In genomic region chr6:51471179-51471505, GRCm38 (mm10) we compare ENCODE assay signal across 8 mouse cellular contexts. TPM values are rescaled to one million over a fixed set of nuclear protein-coding genes. Genes with fewer than 3 reads are reported as not detected.
DNase-seq lines count a peak whose midpoint lies in the region; ATAC-seq and TF ChIP-seq lines count a peak whose summit lies in the region.

No protein-coding gene starts in this region.

- H3K27me3 ChIP-seq in kidney, embryonic 15.5 days, result no peaks in the 10 kb centered on the region
- H3K27me3 ChIP-seq in hindbrain, postnatal 0 days (ENCODE audit: insufficient read depth, low read length), result no peaks in the 10 kb centered on the region
- no peaks in the 10 kb centered on the region for H3K27me3 ChIP-seq in midbrain, postnatal 0 days (ENCODE audit: insufficient read depth, low read length)

- DNase-seq in kidney, postnatal 25 days, result no peak
- DNase-seq in c-Kit-positive CD71-positive TER-119-positive erythroid progenitor cells, embryonic 14.5 days (ENCODE audit: low spot score), result peak; percentile 55
- DNase-seq in hindbrain, postnatal 0 days (ENCODE audit: low spot score), result no peak
- DNase-seq in midbrain, postnatal 0 days (ENCODE audit: low spot score), result no peak
- no peak for DNase-seq in urinary bladder, adult 18-20 months (ENCODE audit: low spot score in 2 of 2)
- DNase-seq in adrenal gland, postnatal 4 days (ENCODE audit: low spot score in 2 of 2), result no peak

- no peaks in the 10 kb centered on the region for H3K9me3 ChIP-seq in kidney, embryonic 15.5 days (replicated peaks)
- no peaks in the 10 kb centered on the region for H3K9me3 ChIP-seq in hindbrain, postnatal 0 days (ENCODE audit: low read length)
- no peaks in the 10 kb centered on the region for H3K9me3 ChIP-seq in midbrain, postnatal 0 days (ENCODE audit: low read length)

- H3K9ac ChIP-seq in kidney, embryonic 15.5 days, result peak overlapping the region; percentile 98
- H3K9ac ChIP-seq in hindbrain, postnatal 0 days (replicated peaks; ENCODE audit: low read length), result peak overlapping the region; percentile 100
- H3K9ac ChIP-seq in midbrain, postnatal 0 days (replicated peaks; ENCODE audit: low read length, poor library complexity, severe bottlenecking), result peak overlapping the region; percentile 94

- peak overlapping the region; percentile 84 for H3K4me3 ChIP-seq in kidney, embryonic 15.5 days (replicated peaks)
- H3K4me3 ChIP-seq in hindbrain, postnatal 0 days (ENCODE audit: low read length), result peak overlapping the region; percentile 100
- peak overlapping the region; percentile 96 for H3K4me3 ChIP-seq in midbrain, postnatal 0 days (ENCODE audit: low read depth, low read length)

- no peak for TF ChIP-seq CTCF in hindbrain, postnatal 0 days (IDR thresholded peaks at IDR 0.05; ENCODE audit: low read depth)
- TF ChIP-seq CTCF in midbrain, postnatal 0 days (IDR thresholded peaks at IDR 0.05), result no peak

- peak overlapping the region; percentile 100 for H3K27ac ChIP-seq in kidney, embryonic 15.5 days
- peak overlapping the region; percentile 100 for H3K27ac ChIP-seq in hindbrain, postnatal 0 days
- peak overlapping the region; percentile 98 for H3K27ac ChIP-seq in midbrain, postnatal 0 days (ENCODE audit: low read depth, low read length)

- ATAC-seq in kidney, embryonic 15.5 days (replicated peaks; ENCODE audit: low FRiP score), result no peak
- no peak; the same call in 1 of the 2 replicates for ATAC-seq in hindbrain, postnatal 0 days
- no peak for ATAC-seq in midbrain, postnatal 0 days (ENCODE audit: low FRiP score)
- ATAC-seq in megakaryocyte progenitor cell, adult 5-6 weeks (replicated peaks; ENCODE audit: poor library complexity), result no peak

- peaks cover 52% of the 10 kb centered on the region for H3K36me3 ChIP-seq in kidney, embryonic 15.5 days
- peaks cover 11% of the 10 kb centered on the region for H3K36me3 ChIP-seq in hindbrain, postnatal 0 days (ENCODE audit: insufficient read depth, low read length)
- no peaks in the 10 kb centered on the region; the same call in 1 of the 2 replicates for H3K36me3 ChIP-seq in midbrain, postnatal 0 days (ENCODE audit: insufficient read depth, low read length)

- H3K4me2 ChIP-seq in kidney, embryonic 15.5 days, result peak overlapping the region; percentile 65
- H3K4me2 ChIP-seq in hindbrain, postnatal 0 days (ENCODE audit: low read depth, low read length), result peak overlapping the region; percentile 61
- peak overlapping the region; percentile 47 for H3K4me2 ChIP-seq in midbrain, postnatal 0 days (ENCODE audit: low read depth, low read length, poor library complexity, severe bottlenecking)

- WGBS in kidney, embryonic 15.5 days, result 1% methylated on average over 10 of the region's 10 CpGs
- 0% methylated on average over 10 of the region's 10 CpGs for WGBS in hindbrain, postnatal 0 days
- 0% methylated on average over 10 of the region's 10 CpGs for WGBS in midbrain, postnatal 0 days

- peaks cover 26% of the 10 kb centered on the region for H3K4me1 ChIP-seq in kidney, embryonic 15.5 days
- peaks cover 12% of the 10 kb centered on the region for H3K4me1 ChIP-seq in hindbrain, postnatal 0 days (ENCODE audit: insufficient read depth, low read length)
- 0 out of 2 replicates have a peak, but pooled peaks cover 6% of the 10 kb centered on the region for H3K4me1 ChIP-seq in midbrain, postnatal 0 days (ENCODE audit: insufficient read depth, low read length)

RNA-seq across cellular contexts. Expression of gene Cbx3, which starts 1.0 kb away (rescaled TPM):
- polyA plus RNA-seq in kidney, embryonic 15.5 days (2015; fragmentation: Nextera tagmentation; extraction: Ambion mirVana), result 476 and 547 TPM in 2 replicates
- total RNA-seq in hindbrain, postnatal 0 days (2014; rRNA removed), result 82.1 and 87.9 TPM in 2 replicates
- 463 and 522 TPM in 2 replicates for polyA plus RNA-seq in hindbrain, postnatal 0 days (2015; fragmentation: Nextera tagmentation; extraction: Ambion mirVana)
- 129 and 138 TPM in 2 replicates for total RNA-seq in midbrain, postnatal 0 days (2014; rRNA removed)
- 485 and 535 TPM in 2 replicates for polyA plus RNA-seq in midbrain, postnatal 0 days (2015; fragmentation: Nextera tagmentation; extraction: Ambion mirVana)
- total RNA-seq in megakaryocyte progenitor cell, adult 5-6 weeks (2015), result 277 and 292 TPM in 2 replicates
- total RNA-seq in megakaryocyte progenitor cell, adult 5-6 weeks (2017), result 426 and 503 TPM in 2 replicates
- total RNA-seq in adrenal gland, postnatal 4 days (2021), result 100 to 1,000 TPM; 172 to 178 TPM

RNA-seq across cellular contexts. Expression of gene Hnrnpa2b1, which starts 1.4 kb away (rescaled TPM):
- polyA plus RNA-seq in kidney, embryonic 15.5 days (2015; fragmentation: Nextera tagmentation; extraction: Ambion mirVana), result 2,022 and 2,214 TPM in 2 replicates
- total RNA-seq in hindbrain, postnatal 0 days (2014; rRNA removed), result 143 and 192 TPM in 2 replicates
- polyA plus RNA-seq in hindbrain, postnatal 0 days (2015; fragmentation: Nextera tagmentation; extraction: Ambion mirVana), result 876 and 940 TPM in 2 replicates
- total RNA-seq in midbrain, postnatal 0 days (2014; rRNA removed), result 199 and 287 TPM in 2 replicates
- 659 and 746 TPM in 2 replicates for polyA plus RNA-seq in midbrain, postnatal 0 days (2015; fragmentation: Nextera tagmentation; extraction: Ambion mirVana)
- total RNA-seq in megakaryocyte progenitor cell, adult 5-6 weeks (2015), result 1,568 and 1,722 TPM in 2 replicates
- total RNA-seq in megakaryocyte progenitor cell, adult 5-6 weeks (2017), result 1,303 and 1,754 TPM in 2 replicates
- total RNA-seq in adrenal gland, postnatal 4 days (2021), result 100 to 1,000 TPM; 776 to 871 TPM

RNA-seq across cellular contexts. Expression of gene Nfe2l3, which starts 38.7 kb away (rescaled TPM):
- polyA plus RNA-seq in kidney, embryonic 15.5 days (2015; fragmentation: Nextera tagmentation; extraction: Ambion mirVana), result 1.9 and 2.2 TPM in 2 replicates
- total RNA-seq in hindbrain, postnatal 0 days (2014; rRNA removed), result 7.8 and 11.5 TPM in 2 replicates
- 5.2 and 5.3 TPM in 2 replicates for polyA plus RNA-seq in hindbrain, postnatal 0 days (2015; fragmentation: Nextera tagmentation; extraction: Ambion mirVana)
- total RNA-seq in midbrain, postnatal 0 days (2014; rRNA removed), result 12.6 and 12.7 TPM in 2 replicates
- polyA plus RNA-seq in midbrain, postnatal 0 days (2015; fragmentation: Nextera tagmentation; extraction: Ambion mirVana), result 7.3 and 8.3 TPM in 2 replicates
- total RNA-seq in megakaryocyte progenitor cell, adult 5-6 weeks (2015), result not detected in 2 replicates
- total RNA-seq in megakaryocyte progenitor cell, adult 5-6 weeks (2017), result 0.30 TPM in 1 of 2 replicates, not detected in the other
- 1 to 10 TPM in 1 of 2 experiments, under 1 TPM in 1; 0.96 to 2.1 TPM for total RNA-seq in adrenal gland, postnatal 4 days (2021)

RNA-seq across cellular contexts. Expression of gene Snx10, which starts 52.6 kb away (rescaled TPM):
- polyA plus RNA-seq in kidney, embryonic 15.5 days (2015; fragmentation: Nextera tagmentation; extraction: Ambion mirVana), result 16.1 and 18.4 TPM in 2 replicates
- total RNA-seq in hindbrain, postnatal 0 days (2014; rRNA removed), result 45.5 and 46.7 TPM in 2 replicates
- 75.2 and 83.9 TPM in 2 replicates for polyA plus RNA-seq in hindbrain, postnatal 0 days (2015; fragmentation: Nextera tagmentation; extraction: Ambion mirVana)
- total RNA-seq in midbrain, postnatal 0 days (2014; rRNA removed), result 47.7 and 55.4 TPM in 2 replicates
- 67.4 and 70.4 TPM in 2 replicates for polyA plus RNA-seq in midbrain, postnatal 0 days (2015; fragmentation: Nextera tagmentation; extraction: Ambion mirVana)
- total RNA-seq in megakaryocyte progenitor cell, adult 5-6 weeks (2015), result 66.9 and 67.8 TPM in 2 replicates
- total RNA-seq in megakaryocyte progenitor cell, adult 5-6 weeks (2017), result 54.1 and 55.1 TPM in 2 replicates
- total RNA-seq in adrenal gland, postnatal 4 days (2021), result 10 to 100 TPM; 14.5 TPM
